14 mouse cellular contexts compared by ENCODE assay signal in genomic region chr2:76549316-76549715, GRCm38 (mm10).
"Had no signal": no experiment of that assay in that cellular context is flagged by ENCODE, and none has a peak within 500 bp of the region (broad histone marks: within the 10 kb centered on the region; RNA-seq: fewer than 3 reads in every experiment).

No protein-coding gene starts in this region.

- DNase-seq: kidney, adult 2 months; kidney, postnatal 36 days; left cerebral cortex, postnatal 4 days; liver, postnatal 0 days; lung, postnatal 14 days; lung, postnatal 4 days; midbrain, embryonic 14.5 days; thymus, adult 18-20 months; thymus, postnatal 36 days had no signal

- ATAC-seq: liver, postnatal 0 days had no signal

- H3K27ac ChIP-seq: limb, embryonic 12.5 days; limb, embryonic 15.5 days; liver, embryonic 14.5 days had no signal

- H3K36me3 ChIP-seq: limb, embryonic 15.5 days had no signal

- H3K27me3 ChIP-seq: limb, embryonic 12.5 days; limb, embryonic 15.5 days had no signal

- H3K4me3 ChIP-seq: limb, embryonic 12.5 days; limb, embryonic 15.5 days had no signal

- H3K4me1 ChIP-seq: limb, embryonic 12.5 days; limb, embryonic 15.5 days had no signal

- H3K9me3 ChIP-seq: limb, embryonic 12.5 days; limb, embryonic 15.5 days had no signal

- H3K9ac ChIP-seq: limb, embryonic 12.5 days; limb, embryonic 15.5 days; liver, embryonic 14.5 days; liver, postnatal 0 days had no signal

- H3K4me2 ChIP-seq: limb, embryonic 12.5 days; limb, embryonic 15.5 days; liver, embryonic 11.5 days; midbrain, embryonic 11.5 days had no signal
